Mouse (Mus musculus) ES-E14 (cell line): ENCODE data around the gene Fermt3. TPM values are rescaled to one million over a fixed set of nuclear protein-coding genes. Genes with fewer than 3 reads are reported as not detected.

ENCODE experiments used
- DNase-seq: peaks from one replicate; pipeline ENCODE4 v3.0.0-alpha.2; 2013; ENCODE audit warnings: low read depth, low spot score
- H3K27ac ChIP-seq: 2 replicates; pipeline ENCODE4 v1.5.1; 2012; ENCODE audit warnings: low read depth, mild to moderate bottlenecking, low read length, moderate library complexity, mixed read lengths; ENCODE audit not compliant: poor library complexity, insufficient read depth, severe bottlenecking
- H3K36me3 ChIP-seq: 2 replicates; pipeline ENCODE4 v1.6.1; 2012; ENCODE audit warnings: mild to moderate bottlenecking, low read length, moderate library complexity, mixed read lengths; ENCODE audit not compliant: control insufficient read depth, poor library complexity, insufficient read depth, severe bottlenecking
- H3K4me1 ChIP-seq, 2 experiments: fragments of 150-350 bp in 1 of 2; sonication (generic) in 1 of 2; 2 replicates each; pipeline ENCODE4 v1.6.1; 2012; ENCODE audit warnings: low read length in 2 of 2, mild to moderate bottlenecking in 1 of 2, mixed read lengths in 1 of 2; ENCODE audit not compliant: control insufficient read depth in 2 of 2, insufficient read depth in 2 of 2, poor library complexity in 1 of 2
- H3K4me3 ChIP-seq, 2 experiments: fragments of 150-350 bp in 1 of 2; sonication (generic) in 1 of 2; 2 replicates each; pipeline ENCODE4 v1.5.1; 2012; ENCODE audit warnings: low read length in 2 of 2, low read depth in 1 of 2, mild to moderate bottlenecking in 1 of 2, mixed read lengths in 1 of 2; ENCODE audit not compliant: insufficient read depth in 1 of 2, poor library complexity in 1 of 2, severe bottlenecking in 1 of 2
- H3K9ac ChIP-seq: 2 replicates; pipeline ENCODE4 v1.6.1; 2012; ENCODE audit warnings: low read depth, mild to moderate bottlenecking, low read length, mixed read lengths; ENCODE audit not compliant: poor library complexity, insufficient read depth, severe bottlenecking
- H3K9me3 ChIP-seq: fragments of 150-350 bp; sonication (generic); 2 replicates; pipeline ENCODE4 v1.6.1; 2012; ENCODE audit warnings: low read depth, mild to moderate bottlenecking, low read length; ENCODE audit not compliant: control insufficient read depth, insufficient read depth
- CHD2 ChIP-seq: IDR thresholded peaks from 2 replicates; pipeline ENCODE4 v1.6.1; 2014; ENCODE audit warnings: mild to moderate bottlenecking, low read depth, low read length, inconsistent platforms
- HCFC1 ChIP-seq: IDR thresholded peaks from 2 replicates; pipeline ENCODE4 v1.6.1; 2012; ENCODE audit warnings: low read length, inconsistent platforms, borderline replicate concordance; ENCODE audit not compliant: insufficient read depth
- MAFK ChIP-seq: IDR thresholded peaks from 2 replicates; pipeline ENCODE4 v1.6.1; 2014; ENCODE audit warnings: mild to moderate bottlenecking, low read depth, low read length, inconsistent platforms; ENCODE audit not compliant: insufficient read depth
- ZC3H11A ChIP-seq: IDR thresholded peaks from 2 replicates; pipeline ENCODE4 v1.6.1; 2012; ENCODE audit warnings: low read depth, mild to moderate bottlenecking, inconsistent platforms, low read length, borderline replicate concordance
- ZNF384 ChIP-seq: IDR thresholded peaks from 2 replicates; pipeline ENCODE4 v1.6.1; 2012; ENCODE audit warnings: low read depth, low read length, inconsistent platforms
- in situ Hi-C, 2 experiments: fragments of 600-800 bp; cut with MboI; formaldehyde crosslinking; loops; one replicate each; pipeline ENCODE4 v1.15.1; 2025; ENCODE audit warnings: low sequenced_read_pairs in 2 of 2, inconsistent platforms in 1 of 2; ENCODE audit not compliant: unreplicated experiment in 2 of 2
- total RNA-seq: library from RNA; depleted of rRNA; stranded (reverse); fragments of 300-350 nt; gene quantifications from 2 replicates; pipeline ENCODE4 v1.2.3, GENCODE M21; 2012

The Fermt3 gene
- total RNA-seq, 1 experiment, result 2.6 TPM

DNA sequence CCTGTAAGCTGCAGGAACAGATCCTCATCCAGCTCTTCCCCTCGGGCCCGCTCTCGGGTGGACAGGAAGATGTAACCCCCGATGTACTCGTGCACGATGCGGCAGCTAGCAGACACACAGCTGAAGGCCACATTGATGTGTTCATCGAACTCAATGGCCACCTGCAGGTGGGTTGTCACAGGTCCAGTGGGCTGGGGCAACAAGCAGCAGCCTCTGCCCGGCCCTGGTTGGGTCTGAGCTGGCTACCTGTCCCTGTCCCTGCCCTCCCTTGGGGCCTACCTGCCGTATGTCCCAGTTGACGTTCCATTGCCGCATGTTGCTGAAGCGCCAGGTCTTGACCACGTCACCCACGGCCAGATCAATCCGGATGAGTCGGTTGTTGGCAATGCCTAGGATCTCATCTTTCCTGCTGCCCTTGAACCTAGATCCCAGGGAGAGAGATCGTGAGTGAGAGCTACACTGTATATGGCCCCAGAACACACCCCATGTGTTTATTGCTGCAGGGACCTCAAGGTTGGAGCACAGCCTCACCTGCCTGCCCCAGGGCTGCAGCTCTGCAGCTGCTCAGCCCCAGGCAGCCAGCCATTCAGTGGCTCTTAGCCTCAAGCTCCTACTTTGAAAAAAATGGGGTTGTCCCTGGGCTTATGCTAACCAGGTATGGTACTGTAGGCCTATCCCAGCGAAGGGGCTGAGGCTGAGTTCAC lies 19.8 kb downstream of the Fermt3 start:
- no peak overlapping the region for H3K9ac ChIP-seq
- H3K27ac ChIP-seq, result no peak overlapping the region
- in situ Hi-C loops, result no loop called here
- no peaks in the 10 kb centered on the region for H3K9me3 ChIP-seq
- no peak overlapping the region for H3K4me3 ChIP-seq
- H3K36me3 ChIP-seq, result peaks cover 13% of the 10 kb centered on the region
- TF ChIP-seq ZC3H11A, result no peak
- no peak for TF ChIP-seq CHD2
- TF ChIP-seq HCFC1, result no peak
- TF ChIP-seq MAFK, result no peak
- no peak for TF ChIP-seq ZNF384
- DNase-seq, result no peak
- H3K4me1 ChIP-seq, result peaks cover 0 to 12% of the 10 kb centered on the region in 2 experiments; a peak in 1 of 4 replicates

- Histone ChIP-seq H3K36me3 (peaks cover 13% of the 10 kb centered on the region), H3K9ac (no peak overlapping the region), H3K9me3 (no peaks in the 10 kb centered on the region), H3K27ac (no peak overlapping the region), H3K4me3 (no peak overlapping the region), H3K4me1 (peaks cover 0 to 18% of the 10 kb centered on the region in 2 experiments; a peak in 1 of 4 replicates)
- no peak for DNase-seq
- in situ Hi-C loops, result no loop called here
- TF ChIP-seq ZNF384, result no peak
- no peak for TF ChIP-seq CHD2
Observed at GRCm38 (mm10) chr19:6997721-6998290, 21.5 kb downstream of the Fermt3 start.

GRCm38 (mm10) chr19:6996006-6996405 lies 23.3 kb downstream of the Fermt3 start, which contains the start of the genes Nudt22 and Trpt1:
TSS of gene Nudt22 (minus strand) at chr19:6996117.
TSS of gene Trpt1 (plus strand) at chr19:6996131.
- DNase-seq, result peak; percentile 89
- no peak for TF ChIP-seq ZNF384
- no peak for TF ChIP-seq HCFC1
- TF ChIP-seq CHD2, result no peak
- TF ChIP-seq ZC3H11A, result no peak
- no peak for TF ChIP-seq MAFK
- in situ Hi-C loops, result no loop called here
- Histone ChIP-seq H3K36me3 (peaks cover 13% of the 10 kb centered on the region), H3K9ac (peak within 1 kb of the TSS; percentile 79), H3K4me1 (peaks cover 4 to 18% of the 10 kb centered on the region in 2 experiments; a peak in 3 of 4 replicates), H3K27ac (no peak within 1 kb of the TSS), H3K9me3 (no peaks in the 10 kb centered on the region), H3K4me3 (peak within 1 kb of the TSS; percentile 71 to 87)

- peaks cover 4 to 18% of the 10 kb centered on the region in 2 experiments; a peak in 3 of 4 replicates for H3K4me1 ChIP-seq
- in situ Hi-C loops, result no loop called here
- peak overlapping the region; percentile 35 for H3K9ac ChIP-seq
- peaks cover 13% of the 10 kb centered on the region for H3K36me3 ChIP-seq
- TF ChIP-seq ZC3H11A, result no peak
- no peak for TF ChIP-seq MAFK
- TF ChIP-seq CHD2, result no peak
- H3K9me3 ChIP-seq, result no peaks in the 10 kb centered on the region
- H3K4me3 ChIP-seq, result peak overlapping the region; percentile 38 to 87
- DNase-seq, result no peak
- H3K27ac ChIP-seq, result no peak overlapping the region
Observed at GRCm38 (mm10) chr19:6995255-6995991, 23.8 kb downstream of the Fermt3 start.
